Mouse (Mus musculus): Measurements from ENCODE around the gene Gm44502. TPM values are rescaled to one million over a fixed set of nuclear protein-coding genes. Genes with fewer than 3 reads are reported as not detected.
A peak's percentile ranks its signal among the peaks of the same experiment; 100 is the strongest.

Gene Gm44502
- polyA plus RNA-seq (2012; ENCODE audit: insufficient read depth, insufficient read length, missing spikeins), result 2.1 and 11.4 TPM in 2 replicates

- peak within 1 kb of the TSS; percentile 99 for H3K27ac ChIP-seq (replicated peaks; ENCODE audit: low read depth, low read length)
- peaks cover 5% of the 10 kb centered on the region; the same call in 1 of the 2 replicates for H3K4me1 ChIP-seq (ENCODE audit: control insufficient read depth, insufficient read depth, insufficient read length, low read length)
- H3K4me3 ChIP-seq (ENCODE audit: insufficient read depth, low read depth, low read length), result peak within 1 kb of the TSS; percentile 91
Measured at GRCm38 (mm10) chr15:89429352-89430221, at the start of gene Gm44502, which contains the start of the genes C730034F03Rik and Chkb. Gene Gm44502, minus strand, starts transcription at chr15:89429696. Gene C730034F03Rik, plus strand, starts transcription at chr15:89429589. Gene Chkb, minus strand, starts transcription at chr15:89429908.

- Histone ChIP-seq H3K4me3 (ENCODE audit: insufficient read depth, low read depth, low read length) (peak overlapping the region; percentile 44), H3K4me1 (ENCODE audit: control insufficient read depth, insufficient read depth, insufficient read length, low read length) (peaks cover 25% of the 10 kb centered on the region), H3K27ac (replicated peaks; ENCODE audit: low read depth, low read length) (peak overlapping the region; percentile 93)
Measured at GRCm38 (mm10) chr15:89478622-89479021, 49.1 kb upstream of the Gm44502 start.

GRCm38 (mm10) chr15:89477806-89478205, 48.3 kb upstream of the Gm44502 start:
- Histone ChIP-seq H3K4me3 (ENCODE audit: insufficient read depth, low read depth, low read length) (peak overlapping the region; percentile 44), H3K27ac (replicated peaks; ENCODE audit: low read depth, low read length) (peak overlapping the region; percentile 93), H3K4me1 (ENCODE audit: control insufficient read depth, insufficient read depth, insufficient read length, low read length) (peaks cover 25% of the 10 kb centered on the region)

- H3K4me3 ChIP-seq (ENCODE audit: insufficient read depth, low read depth, low read length), result peak within 1 kb of the TSS; percentile 68
- peaks cover 25% of the 10 kb centered on the region for H3K4me1 ChIP-seq (ENCODE audit: control insufficient read depth, insufficient read depth, insufficient read length, low read length)
- peak within 1 kb of the TSS; percentile 93 for H3K27ac ChIP-seq (replicated peaks; ENCODE audit: low read depth, low read length)
Measured at GRCm38 (mm10) chr15:89477091-89477491, 47.6 kb upstream of the Gm44502 start, which contains the start of gene Arsa. Gene Arsa, minus strand, starts transcription at chr15:89477425.

- Histone ChIP-seq H3K4me1 (ENCODE audit: control insufficient read depth, insufficient read depth, insufficient read length, low read length) (peaks cover 25% of the 10 kb centered on the region), H3K4me3 (ENCODE audit: insufficient read depth, low read depth, low read length) (peak overlapping the region; percentile 68)
Measured at GRCm38 (mm10) chr15:89476475-89476815, 46.9 kb upstream of the Gm44502 start.

GRCm38 (mm10) chr15:89475611-89476474, 46.3 kb upstream of the Gm44502 start:
- Histone ChIP-seq H3K4me1 (ENCODE audit: control insufficient read depth, insufficient read depth, insufficient read length, low read length) (peaks cover 23% of the 10 kb centered on the region), H3K27ac (replicated peaks; ENCODE audit: low read depth, low read length) (peak overlapping the region; percentile 93), H3K4me3 (ENCODE audit: insufficient read depth, low read depth, low read length) (peak overlapping the region; percentile 70)

More at GRCm38 (mm10) chr15:89476475-89476815, 46.9 kb upstream of the Gm44502 start:
- peak overlapping the region; percentile 93 for H3K27ac ChIP-seq (replicated peaks; ENCODE audit: low read depth, low read length)

GRCm38 (mm10) chr15:89475293-89475600, 45.8 kb upstream of the Gm44502 start:
- Histone ChIP-seq H3K4me1 (ENCODE audit: control insufficient read depth, insufficient read depth, insufficient read length, low read length) (peaks cover 22% of the 10 kb centered on the region), H3K4me3 (ENCODE audit: insufficient read depth, low read depth, low read length) (peak overlapping the region; percentile 70), H3K27ac (replicated peaks; ENCODE audit: low read depth, low read length) (peak overlapping the region; percentile 93)

- Histone ChIP-seq H3K4me1 (ENCODE audit: control insufficient read depth, insufficient read depth, insufficient read length, low read length) (peaks cover 18% of the 10 kb centered on the region), H3K27ac (replicated peaks; ENCODE audit: low read depth, low read length) (no peak overlapping the region), H3K4me3 (ENCODE audit: insufficient read depth, low read depth, low read length) (peak overlapping the region; percentile 70)
Measured at GRCm38 (mm10) chr15:89474596-89475292, 45.2 kb upstream of the Gm44502 start.

GRCm38 (mm10) chr15:89473921-89474320, 44.4 kb upstream of the Gm44502 start:
- peaks cover 16% of the 10 kb centered on the region for H3K4me1 ChIP-seq (ENCODE audit: control insufficient read depth, insufficient read depth, insufficient read length, low read length)
- H3K4me3 ChIP-seq (ENCODE audit: insufficient read depth, low read depth, low read length), result no peak overlapping the region
- no peak overlapping the region for H3K27ac ChIP-seq (replicated peaks; ENCODE audit: low read depth, low read length)

GRCm38 (mm10) chr15:89473370-89473769, 43.9 kb upstream of the Gm44502 start:
- peaks cover 15% of the 10 kb centered on the region for H3K4me1 ChIP-seq (ENCODE audit: control insufficient read depth, insufficient read depth, insufficient read length, low read length)
- no peak overlapping the region for H3K4me3 ChIP-seq (ENCODE audit: insufficient read depth, low read depth, low read length)
- H3K27ac ChIP-seq (replicated peaks; ENCODE audit: low read depth, low read length), result no peak overlapping the region

GRCm38 (mm10) chr15:89471476-89471875, 42.0 kb upstream of the Gm44502 start:
- Histone ChIP-seq H3K4me1 (ENCODE audit: control insufficient read depth, insufficient read depth, insufficient read length, low read length) (peaks cover 9% of the 10 kb centered on the region), H3K27ac (replicated peaks; ENCODE audit: low read depth, low read length) (no peak overlapping the region), H3K4me3 (ENCODE audit: insufficient read depth, low read depth, low read length) (no peak overlapping the region)

- Histone ChIP-seq H3K27ac (replicated peaks; ENCODE audit: low read depth, low read length) (no peak overlapping the region), H3K4me1 (ENCODE audit: control insufficient read depth, insufficient read depth, insufficient read length, low read length) (no peaks in the 10 kb centered on the region), H3K4me3 (ENCODE audit: insufficient read depth, low read depth, low read length) (no peak overlapping the region)
Measured at GRCm38 (mm10) chr15:89468577-89468976, 39.1 kb upstream of the Gm44502 start.

- no peak overlapping the region for H3K27ac ChIP-seq (replicated peaks; ENCODE audit: low read depth, low read length)
- no peaks in the 10 kb centered on the region for H3K4me1 ChIP-seq (ENCODE audit: control insufficient read depth, insufficient read depth, insufficient read length, low read length)
- no peak overlapping the region for H3K4me3 ChIP-seq (ENCODE audit: insufficient read depth, low read depth, low read length)
Measured at GRCm38 (mm10) chr15:89465052-89465451, 35.6 kb upstream of the Gm44502 start.

- no peak overlapping the region for H3K27ac ChIP-seq (replicated peaks; ENCODE audit: low read depth, low read length)
- H3K4me1 ChIP-seq (ENCODE audit: control insufficient read depth, insufficient read depth, insufficient read length, low read length), result no peaks in the 10 kb centered on the region
- no peak overlapping the region for H3K4me3 ChIP-seq (ENCODE audit: insufficient read depth, low read depth, low read length)
Measured at GRCm38 (mm10) chr15:89463334-89464235, 34.1 kb upstream of the Gm44502 start.

Measured in brown adipose tissue, adult 24 weeks (tissue).